Comparison of ENCODE assay signal across 27 mouse cellular contexts in the genomic region with DNA sequence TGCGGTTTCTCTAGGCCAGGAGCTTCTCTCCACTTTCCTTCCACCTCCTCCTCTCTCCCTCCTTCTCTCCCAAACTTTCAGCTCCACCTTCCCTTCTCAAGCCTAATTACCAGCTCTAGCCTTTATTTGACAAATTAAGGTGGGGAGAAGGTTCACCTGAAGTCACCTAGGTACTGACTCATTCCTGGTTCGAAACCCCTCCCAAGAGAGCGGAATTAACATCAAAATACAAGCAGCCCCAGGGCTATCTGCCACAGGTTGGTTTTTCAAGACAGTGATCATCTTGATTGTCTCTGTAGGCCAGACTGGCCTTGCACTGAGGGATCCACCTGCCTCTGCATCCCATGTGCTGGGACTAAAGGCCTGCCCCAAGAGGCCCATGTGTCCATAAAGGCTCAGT.
"Had no signal": no experiment of that assay in that cellular context is flagged by ENCODE, and none has a peak within 500 bp of the region (broad histone marks: within the 10 kb centered on the region; RNA-seq: fewer than 3 reads in every experiment).

No protein-coding gene starts in this region.

- H3K36me3 ChIP-seq: heart, embryonic 15.5 days; liver, embryonic 13.5 days; liver, embryonic 15.5 days had no signal

- ATAC-seq: hindbrain, postnatal 0 days; intestine, embryonic 16.5 days; liver, postnatal 0 days had no signal

- H3K4me2 ChIP-seq: heart, embryonic 11.5 days; heart, embryonic 13.5 days; heart, embryonic 15.5 days; hindbrain, embryonic 13.5 days; hindbrain, embryonic 15.5 days; limb, embryonic 12.5 days; liver, embryonic 11.5 days; liver, embryonic 13.5 days; liver, embryonic 15.5 days had no signal

- DNase-seq: gastrocnemius, postnatal 14 days; heart, adult 11 months; heart, adult 2 months; heart, postnatal 14 days; heart, postnatal 36 days; kidney, adult 11 months; kidney, adult 2 months; kidney, adult 9 months; kidney, postnatal 10 days; kidney, postnatal 25 days; kidney, postnatal 4 days; liver; liver, embryonic 13.5 days; liver, postnatal 0 days had no signal

- H3K27ac ChIP-seq: heart, adult 2 months; heart, embryonic 13.5 days; heart, embryonic 15.5 days; hindbrain, embryonic 13.5 days; hindbrain, embryonic 15.5 days; hindbrain, postnatal 0 days; layer of hippocampus, adult 2 months; left cerebral cortex, adult 2 months; limb, embryonic 10.5 days; limb, embryonic 12.5 days; liver, embryonic 13.5 days; liver, embryonic 15.5 days had no signal

- H3K4me3 ChIP-seq: heart, adult 2 months; heart, embryonic 13.5 days; heart, embryonic 15.5 days; hindbrain, embryonic 13.5 days; hindbrain, embryonic 15.5 days; layer of hippocampus, adult 2 months; left cerebral cortex, adult 2 months; limb, embryonic 10.5 days; limb, embryonic 12.5 days; liver, embryonic 13.5 days; liver, embryonic 15.5 days had no signal

- H3K27me3 ChIP-seq: heart, embryonic 13.5 days; heart, embryonic 15.5 days; hindbrain, embryonic 13.5 days; hindbrain, embryonic 15.5 days; limb, embryonic 12.5 days; liver, embryonic 13.5 days; liver, embryonic 15.5 days had no signal

- H3K9ac ChIP-seq: heart, embryonic 13.5 days; heart, embryonic 15.5 days; hindbrain, embryonic 13.5 days; hindbrain, embryonic 15.5 days; limb, embryonic 12.5 days; liver, embryonic 13.5 days; liver, embryonic 15.5 days; liver, postnatal 0 days had no signal

- H3K9me3 ChIP-seq: limb, embryonic 10.5 days; liver, embryonic 13.5 days; liver, embryonic 15.5 days had no signal

- H3K4me1 ChIP-seq: heart, embryonic 13.5 days; heart, embryonic 15.5 days; hindbrain, embryonic 13.5 days; hindbrain, embryonic 15.5 days; limb, embryonic 10.5 days; limb, embryonic 12.5 days; liver, embryonic 13.5 days; liver, embryonic 15.5 days had no signal
